Mouse (Mus musculus) hindbrain, embryonic 12.5 days (tissue): Measurements from ENCODE around the gene Slc25a28. TPM values are rescaled to one million over a fixed set of nuclear protein-coding genes. Genes with fewer than 3 reads are reported as not detected.

Experiments used
- ATAC-seq: fragments of 200-750 bp; cut with Nextera tagmentation; 2 replicates; pipeline ENCODE4 v1.8.0; 2017; ENCODE audit warnings: moderate TSS enrichment; ENCODE audit not compliant: low FRiP score
- H3K27ac ChIP-seq: fragments of 300-500 bp; sonication (generic); 2 replicates; pipeline ENCODE4 v1.5.1; 2016; ENCODE audit warnings: mild to moderate bottlenecking
- H3K27me3 ChIP-seq: fragments of 300-500 bp; sonication (generic); 2 replicates; pipeline ENCODE4 v1.6.1; 2016; ENCODE audit warnings: mild to moderate bottlenecking
- H3K36me3 ChIP-seq: fragments of 300-500 bp; sonication (generic); 2 replicates; pipeline ENCODE4 v1.6.1; 2016; ENCODE audit warnings: mild to moderate bottlenecking
- H3K4me1 ChIP-seq: fragments of 300-500 bp; sonication (generic); 2 replicates; pipeline ENCODE4 v1.6.1; 2016
- H3K4me2 ChIP-seq: fragments of 300-500 bp; sonication (generic); replicated peaks from 2 replicates; pipeline ENCODE4 v1.6.1; 2016; ENCODE audit warnings: mild to moderate bottlenecking
- H3K4me3 ChIP-seq: fragments of 300-500 bp; sonication (generic); 2 replicates; pipeline ENCODE4 v1.5.1; 2016; ENCODE audit warnings: mild to moderate bottlenecking
- H3K9ac ChIP-seq: fragments of 300-500 bp; sonication (generic); 2 replicates; pipeline ENCODE4 v1.6.1; 2016; ENCODE audit warnings: mild to moderate bottlenecking, moderate library complexity
- H3K9me3 ChIP-seq: fragments of 300-500 bp; sonication (generic); replicated peaks from 2 replicates; pipeline ENCODE4 v1.6.1; 2016; ENCODE audit warnings: mild to moderate bottlenecking
- WGBS: fragments of 180-500 bp; shearing (Covaris S2); methylation state at CpG from one replicate; pipeline ENCODE4 v1.1.7; 2016; 5-methylcytosine and 5-hydroxymethylcytosine counted together
- polyA plus RNA-seq: library from polyadenylated mRNA; unstranded; fragments of >200 nt; fragmentation: Nextera tagmentation; extraction: Ambion mirVana; gene quantifications from 2 replicates; pipeline ENCODE4 v1.2.1, GENCODE M21; 2016

Gene Slc25a28
- polyA plus RNA-seq, 1 experiment from 2014 or later: 17.0 TPM

DNA sequence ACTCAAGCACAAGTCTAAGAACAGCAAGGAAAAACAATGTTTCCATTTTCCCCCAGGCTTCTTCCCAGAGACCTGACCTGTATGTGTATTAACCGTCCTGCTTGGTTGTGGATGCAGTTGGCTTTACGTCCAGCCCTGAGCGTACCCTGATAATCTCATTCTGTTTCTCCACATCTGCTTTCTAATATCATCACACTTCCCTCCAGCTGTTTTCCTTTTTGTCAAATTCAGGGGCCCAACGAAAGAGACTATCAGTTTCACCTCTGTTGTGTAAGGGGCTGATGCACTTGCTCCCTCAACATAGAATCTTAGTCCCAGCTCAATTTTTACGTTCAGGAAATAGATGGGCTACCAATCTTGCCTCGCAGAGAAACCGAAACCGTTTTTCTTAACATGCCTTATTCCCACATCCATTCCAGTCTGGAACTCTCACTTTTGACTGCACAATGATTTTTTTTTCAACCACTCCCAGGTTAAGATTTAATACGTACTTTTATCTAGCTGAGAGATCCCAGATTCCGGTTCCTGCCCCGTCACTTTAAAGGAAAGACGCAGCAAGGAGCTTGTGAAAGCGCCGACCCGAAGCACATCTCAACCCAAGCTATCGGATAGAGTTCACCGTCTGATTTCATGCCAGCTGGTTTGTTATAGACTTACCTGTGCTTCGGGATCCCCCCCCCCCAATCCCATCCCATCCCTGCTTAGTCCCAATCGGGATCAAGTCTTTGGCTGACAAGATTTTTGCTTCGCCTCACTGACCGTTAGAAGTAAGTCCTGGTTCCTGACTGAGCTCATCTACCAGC is 967 bp downstream of the Slc25a28 start:
- H3K27ac ChIP-seq: no peak overlapping the region
- ATAC-seq: no peak
- peaks cover 28% of the 10 kb centered on the region for H3K4me1 ChIP-seq
- H3K4me2 ChIP-seq: peak overlapping the region; percentile 66
- no peaks in the 10 kb centered on the region for H3K36me3 ChIP-seq
- H3K4me3 ChIP-seq: peak overlapping the region; percentile 97
- H3K9ac ChIP-seq: peak overlapping the region; percentile 91
- 11% methylated on average over 21 of the region's 21 CpGs for WGBS
- no peaks in the 10 kb centered on the region for H3K9me3 ChIP-seq
- H3K27me3 ChIP-seq: peaks cover 3% of the 10 kb centered on the region; the same call in 1 of the 2 replicates

- H3K9ac ChIP-seq: no peak overlapping the region
- 82% methylated on average over 7 of the region's 7 CpGs for WGBS
Measured at GRCm38 (mm10) chr19:43671054-43671453, 3.6 kb downstream of the Slc25a28 start.

GRCm38 (mm10) chr19:43669136-43669759 is 5.4 kb downstream of the Slc25a28 start:
- WGBS: 76% methylated on average over 8 of the region's 8 CpGs
- Histone ChIP-seq H3K27me3 (no peaks in the 10 kb centered on the region), H3K27ac (no peak overlapping the region), H3K4me1 (peaks cover 15% of the 10 kb centered on the region), H3K4me3 (no peak overlapping the region), H3K9ac (no peak overlapping the region), H3K9me3 (no peaks in the 10 kb centered on the region), H3K36me3 (peaks cover 2% of the 10 kb centered on the region), H3K4me2 (no peak overlapping the region)
- no peak for ATAC-seq

More at GRCm38 (mm10) chr19:43671054-43671453, 3.6 kb downstream of the Slc25a28 start:
- H3K27me3 ChIP-seq: no peaks in the 10 kb centered on the region
- H3K36me3 ChIP-seq: no peaks in the 10 kb centered on the region
- no peaks in the 10 kb centered on the region for H3K9me3 ChIP-seq
- no peak overlapping the region for H3K4me3 ChIP-seq
- ATAC-seq: no peak
- peaks cover 21% of the 10 kb centered on the region for H3K4me1 ChIP-seq
- H3K4me2 ChIP-seq: no peak overlapping the region
- no peak overlapping the region for H3K27ac ChIP-seq

DNA sequence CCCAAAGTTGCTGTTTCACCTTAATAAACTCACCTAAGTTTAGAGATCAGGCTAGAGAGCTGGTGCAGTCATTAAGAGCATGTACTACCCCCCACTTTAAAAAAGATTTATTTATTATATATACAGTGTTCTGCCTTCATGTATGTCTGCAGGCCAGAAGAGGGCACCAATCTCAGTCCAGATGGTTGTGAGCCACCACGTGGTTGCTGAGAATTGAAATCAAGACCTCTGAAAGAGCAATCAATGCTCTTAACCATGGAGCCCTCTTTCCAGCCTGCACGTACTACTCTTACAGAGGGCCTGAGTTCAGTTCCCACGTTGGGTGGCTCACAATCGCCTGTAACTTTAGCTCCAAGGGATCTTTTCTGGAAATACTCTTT is 7.3 kb downstream of the Slc25a28 start:
- H3K9ac ChIP-seq: no peak overlapping the region
- peaks cover 15% of the 10 kb centered on the region for H3K36me3 ChIP-seq
- no peaks in the 10 kb centered on the region for H3K9me3 ChIP-seq
- H3K27ac ChIP-seq: no peak overlapping the region
- no peaks in the 10 kb centered on the region for H3K27me3 ChIP-seq
- H3K4me2 ChIP-seq: no peak overlapping the region
- no peak for ATAC-seq
- H3K4me3 ChIP-seq: no peak overlapping the region
- H3K4me1 ChIP-seq: peaks cover 2% of the 10 kb centered on the region
- WGBS: 69% methylated on average over 4 of the region's 4 CpGs

DNA sequence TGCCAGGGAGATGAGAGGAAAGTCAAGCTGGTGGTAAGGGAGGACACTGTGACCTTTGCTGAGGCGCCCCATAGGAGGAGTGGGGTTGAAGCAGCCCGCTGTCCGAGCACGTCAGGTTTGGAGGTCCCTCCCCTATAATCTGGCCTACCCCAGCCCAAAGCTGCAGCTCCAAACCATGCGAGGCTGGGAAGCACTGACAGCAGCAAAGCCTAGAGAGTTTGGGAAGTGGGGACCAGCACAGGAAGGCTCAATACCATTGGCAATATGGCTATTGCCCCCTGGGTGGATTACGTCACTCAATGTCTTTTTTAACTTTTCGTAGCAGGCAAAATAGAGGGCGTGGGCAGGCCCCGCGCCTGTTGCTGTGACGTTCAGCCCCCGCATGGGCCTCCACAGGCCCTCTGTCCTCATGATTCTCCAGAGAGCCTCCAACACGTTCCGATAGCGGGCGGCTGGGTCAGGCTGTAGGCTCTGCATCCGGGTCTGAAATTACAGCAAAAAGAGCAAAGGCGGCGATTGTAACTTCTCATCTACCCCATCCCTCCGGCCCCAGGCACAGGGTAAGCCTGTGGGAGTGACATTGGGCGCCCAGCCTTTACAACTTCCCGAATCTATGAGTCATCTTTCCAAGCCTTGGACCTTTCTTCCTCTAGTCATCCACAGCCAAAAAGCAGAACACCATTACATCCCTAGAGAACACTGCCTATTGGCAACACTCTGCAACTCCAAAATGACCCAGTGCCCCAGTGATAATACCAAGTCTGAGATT is 7.8 kb downstream of the Slc25a28 start:
- ATAC-seq: no peak
- H3K27me3 ChIP-seq: no peaks in the 10 kb centered on the region

GRCm38 (mm10) chr19:43665441-43666048 is 9.1 kb downstream of the Slc25a28 start:
- no peak overlapping the region for H3K27ac ChIP-seq
- no peak overlapping the region for H3K4me2 ChIP-seq
- no peaks in the 10 kb centered on the region for H3K27me3 ChIP-seq
- H3K4me1 ChIP-seq: peaks cover 7% of the 10 kb centered on the region
- H3K36me3 ChIP-seq: peaks cover 15% of the 10 kb centered on the region
- no peak overlapping the region for H3K4me3 ChIP-seq
- 54% methylated on average over 12 of the region's 12 CpGs for WGBS
- H3K9me3 ChIP-seq: no peaks in the 10 kb centered on the region
- no peak for ATAC-seq
- no peak overlapping the region for H3K9ac ChIP-seq

More for the DNA sequence above, 7.8 kb downstream of the Slc25a28 start:
- no peak overlapping the region for H3K27ac ChIP-seq
- no peaks in the 10 kb centered on the region for H3K9me3 ChIP-seq
- no peak overlapping the region for H3K9ac ChIP-seq
- WGBS: 83% methylated on average over 22 of the region's 22 CpGs
- H3K4me1 ChIP-seq: peaks cover 7% of the 10 kb centered on the region
- H3K36me3 ChIP-seq: peaks cover 15% of the 10 kb centered on the region
- no peak overlapping the region for H3K4me3 ChIP-seq
- H3K4me2 ChIP-seq: no peak overlapping the region

GRCm38 (mm10) chr19:43663471-43663870 is 11.2 kb downstream of the Slc25a28 start:
- Histone ChIP-seq H3K27me3 (no peaks in the 10 kb centered on the region), H3K4me2 (no peak overlapping the region), H3K9ac (no peak overlapping the region), H3K36me3 (peaks cover 15% of the 10 kb centered on the region), H3K4me3 (no peak overlapping the region), H3K9me3 (no peaks in the 10 kb centered on the region), H3K4me1 (peaks cover 7% of the 10 kb centered on the region), H3K27ac (no peak overlapping the region)
- ATAC-seq: no peak
- 87% methylated on average over 8 of the region's 8 CpGs for WGBS

GRCm38 (mm10) chr19:43662176-43662967 is 12.3 kb downstream of the Slc25a28 start:
- Histone ChIP-seq H3K27ac (no peak overlapping the region), H3K9me3 (no peaks in the 10 kb centered on the region), H3K36me3 (peaks cover 15% of the 10 kb centered on the region), H3K9ac (peak overlapping the region; percentile 27; the same call in 1 of the 2 replicates), H3K4me2 (no peak overlapping the region; the same call in 1 of the 2 replicates), H3K4me1 (peaks cover 7% of the 10 kb centered on the region), H3K27me3 (no peaks in the 10 kb centered on the region), H3K4me3 (no peak overlapping the region)
- WGBS: 38% methylated on average over 19 of the region's 19 CpGs
- ATAC-seq: peak; percentile 38; the same call in 1 of the 2 replicates

DNA sequence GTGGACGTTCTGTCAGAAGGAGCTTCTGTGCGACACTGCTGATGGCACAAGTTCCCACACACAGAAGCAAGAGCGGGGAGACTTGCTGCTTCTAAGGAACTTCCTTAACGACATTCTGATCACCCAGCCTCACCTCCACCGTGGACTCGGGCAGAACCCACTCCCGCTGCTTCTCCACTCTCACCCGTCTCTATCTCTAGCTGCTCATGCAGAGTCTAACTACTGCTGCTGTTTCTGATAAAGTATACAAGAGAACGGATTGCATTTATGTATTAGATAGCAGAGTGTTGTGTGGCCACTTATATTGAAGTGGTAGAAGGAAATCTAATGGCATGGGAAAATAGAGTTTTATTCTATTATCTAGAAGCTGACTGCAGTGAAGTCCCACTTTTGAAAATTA is 13.9 kb downstream of the Slc25a28 start:
- Histone ChIP-seq H3K36me3 (peaks cover 15% of the 10 kb centered on the region), H3K27me3 (no peaks in the 10 kb centered on the region), H3K4me3 (no peak overlapping the region), H3K4me2 (no peak overlapping the region), H3K27ac (no peak overlapping the region), H3K4me1 (peaks cover 7% of the 10 kb centered on the region), H3K9me3 (no peaks in the 10 kb centered on the region), H3K9ac (no peak overlapping the region)
- WGBS: 90% methylated on average over 9 of the region's 9 CpGs
- ATAC-seq: no peak

DNA sequence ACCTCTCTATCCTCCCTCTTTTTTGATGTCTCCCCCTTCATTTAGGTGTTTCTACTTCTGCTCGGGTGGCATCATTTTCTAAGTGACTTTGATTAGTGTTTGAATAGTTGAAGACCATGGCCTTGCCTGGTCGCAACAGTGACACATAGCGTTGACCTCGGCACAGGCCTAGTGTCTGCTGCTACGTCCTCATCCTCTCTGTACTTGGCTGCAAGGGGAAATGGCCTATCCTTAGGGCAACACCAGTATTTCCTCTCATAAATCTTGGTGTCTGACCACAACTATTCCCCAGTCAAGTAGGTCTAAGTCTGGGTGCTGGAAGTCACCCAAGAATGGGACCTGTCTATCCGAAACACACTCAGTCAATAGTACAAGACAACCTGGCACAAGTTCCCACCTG is 15.0 kb downstream of the Slc25a28 start:
- 89% methylated on average over 6 of the region's 6 CpGs for WGBS
- ATAC-seq: no peak

DNA sequence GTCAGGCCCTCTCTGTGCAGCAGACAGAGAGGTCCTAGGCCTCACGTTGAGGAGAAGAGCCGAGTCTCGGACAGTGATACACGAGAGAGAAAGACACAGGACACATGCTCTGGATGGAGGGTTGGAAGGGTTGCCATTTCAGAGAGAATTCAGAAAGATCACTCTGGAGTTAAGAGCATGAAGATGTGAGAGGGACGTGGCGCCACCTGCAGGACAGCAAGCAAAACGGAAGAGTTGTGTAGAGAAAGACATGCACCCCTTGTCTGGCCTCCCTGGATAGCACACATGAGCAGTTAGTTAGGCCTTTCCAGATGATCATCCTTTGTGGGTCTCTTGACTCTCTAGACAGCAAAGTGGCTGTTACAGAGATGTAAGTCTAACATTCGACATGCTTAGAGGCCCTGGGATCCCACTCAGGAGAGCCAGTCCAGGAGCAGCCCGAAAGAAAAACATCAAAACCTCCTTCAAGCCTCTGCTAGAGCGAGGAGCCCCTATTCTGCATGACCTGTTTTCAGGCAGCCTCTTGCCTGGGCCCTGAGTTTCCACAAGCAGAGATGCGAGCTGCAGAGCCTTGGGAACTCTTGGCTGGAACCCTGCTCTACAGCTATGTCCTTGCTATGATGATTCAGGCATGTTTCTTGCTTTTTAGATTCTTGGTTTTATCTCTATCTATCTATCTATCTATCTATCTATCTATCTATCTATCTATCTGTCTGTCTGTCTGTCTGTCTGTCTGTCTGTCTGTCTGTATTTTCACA is 18.8 kb downstream of the Slc25a28 start:
- Histone ChIP-seq H3K4me1 (no peaks in the 10 kb centered on the region), H3K4me3 (no peak overlapping the region), H3K9me3 (no peaks in the 10 kb centered on the region), H3K9ac (no peak overlapping the region), H3K4me2 (no peak overlapping the region), H3K36me3 (no peaks in the 10 kb centered on the region), H3K27ac (no peak overlapping the region), H3K27me3 (peaks cover 5% of the 10 kb centered on the region)
- no peak for ATAC-seq
- WGBS: 34% methylated on average over 11 of the region's 11 CpGs

More for the DNA sequence above, 15.0 kb downstream of the Slc25a28 start:
- Histone ChIP-seq H3K9me3 (no peaks in the 10 kb centered on the region), H3K9ac (no peak overlapping the region), H3K4me1 (peaks cover 7% of the 10 kb centered on the region), H3K36me3 (peaks cover 15% of the 10 kb centered on the region), H3K27ac (no peak overlapping the region), H3K4me2 (no peak overlapping the region), H3K27me3 (no peaks in the 10 kb centered on the region; the same call in 1 of the 2 replicates), H3K4me3 (no peak overlapping the region)
